8 mouse cellular contexts compared by ENCODE assay signal in the genomic region with DNA sequence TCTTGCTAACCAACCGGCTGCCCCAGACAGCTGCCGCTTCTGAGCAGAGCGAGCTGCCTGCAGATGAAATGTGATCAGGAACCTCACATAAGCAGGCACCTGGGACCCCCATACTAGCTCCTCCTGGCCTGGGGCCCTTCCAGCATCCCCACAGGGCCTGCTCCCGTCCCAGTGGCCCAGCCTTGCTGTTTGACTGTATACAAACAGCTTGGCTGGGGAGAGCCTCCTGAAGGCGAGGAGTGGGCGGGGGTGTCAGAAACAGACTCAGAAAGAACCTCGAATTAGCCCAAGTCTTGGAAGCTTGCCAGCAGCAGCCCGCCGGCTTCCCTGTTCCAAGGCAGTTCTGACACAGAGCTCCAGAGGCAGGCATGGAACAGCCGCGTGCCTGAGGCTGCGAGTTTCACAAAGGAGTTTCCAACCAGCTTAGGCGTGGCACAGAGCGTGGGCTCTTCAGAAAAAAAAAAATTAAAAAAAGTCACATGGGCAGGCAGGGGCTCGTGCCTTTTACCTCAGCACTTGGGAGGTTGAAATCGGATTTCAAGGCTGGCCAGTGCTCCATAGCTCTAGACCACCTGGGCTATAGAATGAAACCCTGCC. TPM values are rescaled to one million over a fixed set of nuclear protein-coding genes. Genes with fewer than 3 reads are reported as not detected.
A peak's percentile ranks its signal among the peaks of the same experiment; 100 is the strongest.
DNase-seq lines count a peak whose midpoint lies in the region; ATAC-seq and TF ChIP-seq lines count a peak whose summit lies in the region.

No protein-coding gene starts in this region.

- H3K4me2 ChIP-seq in midbrain, embryonic 12.5 days (replicated peaks), result 0 out of 2 replicates have a peak overlapping the region, but pooled peaks have one; percentile 7

- H3K27me3 ChIP-seq in G1E (ENCODE audit: insufficient read depth, low read length), result 0 out of 2 replicates have a peak, but pooled peaks cover 5% of the 10 kb centered on the region
- H3K27me3 ChIP-seq in midbrain, embryonic 12.5 days, result no peaks in the 10 kb centered on the region

- no peak overlapping the region for H3K9ac ChIP-seq in midbrain, embryonic 12.5 days (replicated peaks)

- TF ChIP-seq CTCF in G1E (IDR thresholded peaks at IDR 0.05; ENCODE audit: low read depth, low read length), result no peak

- no peak for ATAC-seq in G1E (ENCODE audit: extremely low read depth, insufficient number of reproducible peaks, low FRiP score, poor library complexity, severe bottlenecking)
- peak; percentile 90 for ATAC-seq in frontal cortex, adult (ENCODE audit: low TSS enrichment)
- ATAC-seq in midbrain, embryonic 12.5 days (ENCODE audit: low FRiP score, low read depth), result peak; percentile 68
- ATAC-seq in granulocyte monocyte progenitor cell, adult 5-6 weeks (replicated peaks; ENCODE audit: poor library complexity, severe bottlenecking), result no peak

- peak overlapping the region; percentile 68 for H3K27ac ChIP-seq in midbrain, embryonic 12.5 days (replicated peaks)

- H3K36me3 ChIP-seq in G1E (replicated peaks), result peaks cover 2% of the 10 kb centered on the region
- no peaks in the 10 kb centered on the region for H3K36me3 ChIP-seq in midbrain, embryonic 12.5 days

- WGBS in midbrain, embryonic 12.5 days, result 48% methylated on average over 16 of the region's 16 CpGs

- H3K4me3 ChIP-seq in G1E (ENCODE audit: low read depth, low read length), result peak overlapping the region; percentile 55; the same call in 1 of the 2 replicates
- H3K4me3 ChIP-seq in midbrain, embryonic 12.5 days, result no peak overlapping the region

- DNase-seq in G1E (ENCODE audit: low spot score), result peak; percentile 38
- DNase-seq in adrenal gland, postnatal 25 days, result peak; percentile 67
- DNase-seq in heart, postnatal 4 days, result peak; percentile 86
- peak; percentile 95 for DNase-seq in left cerebral cortex, adult 11 months (ENCODE audit: low spot score)
- DNase-seq in testis, postnatal 14 days (ENCODE audit: low spot score), result peak; percentile 62

- H3K4me1 ChIP-seq in G1E (ENCODE audit: insufficient read depth, low read depth, low read length), result peaks cover 96% of the 10 kb centered on the region
- peaks cover 27% of the 10 kb centered on the region for H3K4me1 ChIP-seq in midbrain, embryonic 12.5 days

- H3K9me3 ChIP-seq in G1E (replicated peaks), result peaks cover 4% of the 10 kb centered on the region
- no peaks in the 10 kb centered on the region for H3K9me3 ChIP-seq in midbrain, embryonic 12.5 days

RNA-seq across cellular contexts. Expression of a gene that starts 36.2 kb away (rescaled TPM):
- 2.3 and 4.2 TPM in 2 replicates for total RNA-seq in G1E (2014; fragmentation: Nextera tagmentation)
- 5.3 and 7.2 TPM in 2 replicates for total RNA-seq in G1E (2017)
- polyA plus RNA-seq in G1E (2012), result 1.8 and 2.9 TPM in 2 replicates
- 9.9 and 10.7 TPM in 2 replicates for total RNA-seq in adrenal gland, postnatal 25 days (2021)
- total RNA-seq in heart, postnatal 4 days (2021), result 1 to 10 TPM; 2.8 to 3.0 TPM
- polyA plus RNA-seq in midbrain, embryonic 12.5 days (2016; fragmentation: Nextera tagmentation; extraction: Ambion mirVana), result 5.6 and 5.7 TPM in 2 replicates
- 0.62 and 1.2 TPM in 2 replicates for total RNA-seq in granulocyte monocyte progenitor cell, adult 5-6 weeks (2014; fragmentation: Nextera tagmentation)
- total RNA-seq in granulocyte monocyte progenitor cell, adult 5-6 weeks (2017), result 1.6 and 4.7 TPM in 2 replicates

RNA-seq across cellular contexts. Expression of a gene that starts 36.4 kb away (rescaled TPM):
- total RNA-seq in G1E (2014; fragmentation: Nextera tagmentation) (209 TPM in 2 replicates), G1E (2017) (212 and 216 TPM in 2 replicates)
- 123 and 125 TPM in 2 replicates for polyA plus RNA-seq in G1E (2012)
- total RNA-seq in adrenal gland, postnatal 25 days (2021), result 107 and 115 TPM in 2 replicates
- total RNA-seq in heart, postnatal 4 days (2021), result 10 to 100 TPM; 76.1 to 78.4 TPM
- 122 and 132 TPM in 2 replicates for polyA plus RNA-seq in midbrain, embryonic 12.5 days (2016; fragmentation: Nextera tagmentation; extraction: Ambion mirVana)
- 93.3 and 125 TPM in 2 replicates for total RNA-seq in granulocyte monocyte progenitor cell, adult 5-6 weeks (2014; fragmentation: Nextera tagmentation)
- 106 and 134 TPM in 2 replicates for total RNA-seq in granulocyte monocyte progenitor cell, adult 5-6 weeks (2017)

RNA-seq across cellular contexts. Expression of a gene that starts 55.7 kb away (rescaled TPM):
- total RNA-seq in G1E (2014; fragmentation: Nextera tagmentation), result 15.9 and 21.1 TPM in 2 replicates
- total RNA-seq in G1E (2017), result 23.2 and 23.4 TPM in 2 replicates
- 30.3 and 40.2 TPM in 2 replicates for polyA plus RNA-seq in G1E (2012)
- 25.1 and 28.6 TPM in 2 replicates for total RNA-seq in adrenal gland, postnatal 25 days (2021)
- total RNA-seq in heart, postnatal 4 days (2021), result 10 to 100 TPM; 16.6 to 17.1 TPM
- polyA plus RNA-seq in midbrain, embryonic 12.5 days (2016; fragmentation: Nextera tagmentation; extraction: Ambion mirVana), result 16.0 and 19.2 TPM in 2 replicates
- total RNA-seq in granulocyte monocyte progenitor cell, adult 5-6 weeks (2014; fragmentation: Nextera tagmentation), result 10.5 and 11.0 TPM in 2 replicates
- total RNA-seq in granulocyte monocyte progenitor cell, adult 5-6 weeks (2017), result 13.4 and 18.6 TPM in 2 replicates

Comparison
In these comparisons a context has a peak if more than half of its experiments do, and no peak if none do; other contexts are left out.
1. ATAC-seq: peak in frontal cortex, adult (single experiment) and midbrain, embryonic 12.5 days (single experiment); none in G1E (single experiment) and granulocyte monocyte progenitor cell, adult 5-6 weeks (single experiment).
2. DNase-seq: peak in every context shown above with its lines; median percentile 95 in left cerebral cortex, adult 11 months; 86 in heart, postnatal 4 days; 67 in adrenal gland, postnatal 25 days; 62 in testis, postnatal 14 days; 38 in G1E.